Mouse (Mus musculus): ENCODE results near the gene Olfr1034.
"Not testable (repeated sequence)": the region's sequence is repeated elsewhere in the genome, so short reads cannot be mapped to it uniquely, and the experiment has no call there.

Olfr1034 gene

GRCm38 (mm10) chr2:86045561-86045960 lies at the start of gene Olfr1034:
Olfr1034 (plus strand) TSS chr2:86045861.
- no peak for DNase-seq (ENCODE audit: extremely low read depth, insufficient read length, low spot score)

DNA sequence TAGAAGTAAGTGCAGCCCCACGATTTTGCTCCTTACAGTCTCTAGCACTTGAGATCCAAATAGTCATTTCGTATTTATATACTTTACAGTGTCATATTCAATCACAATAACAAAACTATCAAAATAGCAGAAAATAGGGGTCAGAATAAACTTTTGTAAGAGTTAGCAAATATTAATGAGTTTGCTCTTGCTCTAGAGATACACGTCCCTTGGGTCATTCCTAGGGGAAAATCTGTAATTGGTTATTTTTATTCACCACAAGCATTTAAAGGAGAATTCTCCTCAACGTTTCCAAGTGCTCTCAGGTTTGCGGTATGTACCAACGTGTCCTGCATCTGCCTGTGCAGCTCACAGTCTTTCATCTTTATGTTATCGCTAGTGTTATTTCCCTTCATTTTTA lies 40.4 kb upstream of the Olfr1034 start, which contains the start of gene Olfr1032:
TSS of gene Olfr1032 (plus strand) at position 301 of the 400 bp plus-strand sequence.
- no peak for DNase-seq (ENCODE audit: extremely low read depth, insufficient read length, low spot score)

GRCm38 (mm10) chr2:86020406-86020805 lies 25.3 kb upstream of the Olfr1034 start, which contains the start of gene Olfr1033:
Olfr1033 (plus strand) TSS chr2:86020633.
- not testable (repeated sequence) for DNase-seq (ENCODE audit: extremely low read depth, insufficient read length, low spot score)

GRCm38 (mm10) chr2:86021518-86021917 lies 24.1 kb upstream of the Olfr1034 start:
- DNase-seq (ENCODE audit: extremely low read depth, insufficient read length, low spot score) = not testable (repeated sequence)

DNA sequence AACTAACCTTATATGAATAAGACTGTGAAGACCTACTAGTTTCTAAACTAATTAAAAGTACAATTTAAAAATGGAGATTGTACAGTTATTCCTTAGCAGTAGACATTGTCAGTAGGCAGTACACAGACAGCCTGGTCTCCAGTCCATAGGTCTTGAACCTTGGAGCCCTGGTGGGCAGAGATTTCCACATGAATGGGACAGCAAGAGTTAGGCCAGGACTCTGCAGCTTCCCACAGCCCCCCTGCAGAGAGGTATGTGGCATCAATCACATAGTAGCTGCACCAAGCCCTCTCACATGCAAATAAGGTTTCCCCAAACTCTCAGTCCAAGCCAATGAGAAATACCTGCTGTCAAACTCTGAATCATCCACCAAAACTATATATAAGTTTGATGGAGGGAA lies 5.1 kb downstream of the Olfr1034 start:
- DNase-seq (ENCODE audit: extremely low read depth, insufficient read length, low spot score) = not testable (repeated sequence)

DNA sequence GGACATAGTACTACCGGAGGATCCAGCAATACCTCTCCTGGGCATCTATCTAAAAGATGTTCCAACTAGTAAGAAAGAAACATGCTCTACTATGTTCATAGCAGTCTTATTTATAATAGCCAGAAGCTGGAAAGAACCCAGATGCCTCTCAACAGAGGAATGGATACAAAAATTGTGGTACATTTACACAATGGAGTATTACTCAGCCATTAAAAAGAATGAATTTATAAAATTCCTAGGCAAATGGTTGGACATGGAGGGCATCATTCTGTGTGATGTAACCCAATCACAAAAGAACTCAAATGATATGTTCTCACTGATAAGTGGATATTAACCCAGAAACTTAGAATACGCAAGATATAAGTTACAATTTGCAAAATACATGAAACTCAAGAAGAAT lies 18.1 kb downstream of the Olfr1034 start:
- not testable (repeated sequence) for DNase-seq (ENCODE audit: extremely low read depth, insufficient read length, low spot score)

DNA sequence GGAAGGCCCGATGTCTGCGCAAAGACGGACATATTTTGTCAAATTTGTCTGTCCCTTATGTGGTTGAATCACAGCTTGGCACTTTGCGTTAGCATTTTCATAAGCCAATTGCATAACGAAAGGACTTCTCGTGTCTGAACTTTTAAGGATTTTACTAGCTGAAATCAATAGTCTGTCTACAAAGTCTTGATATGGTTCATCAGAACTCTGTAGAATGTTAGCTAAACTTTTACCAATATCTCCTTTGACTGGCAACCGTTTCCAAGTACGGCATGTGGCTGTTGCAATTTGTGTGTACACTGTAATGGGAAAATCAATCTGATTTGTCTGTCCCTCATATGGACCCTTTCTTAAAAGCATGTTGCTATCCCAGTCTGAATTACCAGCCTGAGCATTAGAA lies 24.5 kb downstream of the Olfr1034 start:
- no peak for DNase-seq (ENCODE audit: extremely low read depth, insufficient read length, low spot score)

GRCm38 (mm10) chr2:86073692-86074091 lies 28.0 kb downstream of the Olfr1034 start, which contains the start of gene Olfr1036:
Olfr1036 (plus strand) TSS chr2:86073992.
- not testable (repeated sequence) for DNase-seq (ENCODE audit: extremely low read depth, insufficient read length, low spot score)

GRCm38 (mm10) chr2:86080478-86080877 lies 34.8 kb downstream of the Olfr1034 start:
- not testable (repeated sequence) for DNase-seq (ENCODE audit: extremely low read depth, insufficient read length, low spot score)

GRCm38 (mm10) chr2:86087285-86087684 lies 41.6 kb downstream of the Olfr1034 start, which contains the start of gene Olfr1037:
Olfr1037 (minus strand) TSS chr2:86087385.
- no peak for DNase-seq (ENCODE audit: extremely low read depth, insufficient read length, low spot score)

All from 3134 (cell line).